Mouse (Mus musculus): ENCODE measurements around the gene Tcaf1.

The Tcaf1 gene

DNA sequence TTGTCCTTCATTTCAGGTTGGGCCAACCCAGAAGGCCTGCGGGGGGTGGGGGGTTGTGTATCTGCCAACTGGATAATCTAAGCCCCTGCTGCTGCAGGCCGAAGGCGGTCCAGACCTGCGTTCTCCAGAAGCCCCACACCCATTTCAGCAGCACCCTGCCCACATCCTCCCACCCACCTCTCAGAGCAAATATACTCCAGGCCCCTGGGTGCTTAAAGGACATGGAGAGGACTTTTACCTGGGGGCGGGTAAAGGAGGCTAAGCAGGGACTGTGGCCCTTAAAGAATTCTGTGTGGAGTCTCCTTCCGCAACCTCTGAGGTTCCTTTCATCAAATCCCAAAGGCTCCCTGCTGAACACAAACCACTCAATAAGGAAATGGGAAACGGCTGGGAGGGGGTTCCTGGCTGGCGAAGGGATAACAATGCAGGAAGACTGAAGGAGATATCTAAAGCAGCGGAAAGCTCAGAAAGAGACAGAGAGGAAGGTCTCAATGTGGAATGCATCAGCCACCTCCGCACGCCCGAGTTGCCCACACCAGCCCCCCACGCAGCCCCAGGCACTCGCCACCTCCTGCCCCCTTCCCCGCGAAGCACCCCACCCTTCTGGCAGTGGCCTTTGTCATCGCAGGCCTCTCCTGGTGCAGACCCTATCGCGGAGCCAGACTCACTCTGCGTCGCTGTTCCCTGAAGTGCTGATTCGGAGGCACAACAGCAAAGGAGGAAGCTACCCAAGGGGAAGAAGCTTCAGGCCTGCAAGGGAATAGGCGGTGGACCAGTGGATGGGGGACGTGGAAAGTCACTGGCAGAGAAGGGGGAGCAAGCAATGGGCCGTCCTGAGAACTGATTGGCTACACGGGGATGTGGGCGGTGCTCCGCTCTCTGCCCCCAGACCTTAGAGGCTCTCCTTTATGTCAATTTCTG is at the start of gene Tcaf1:
Gene Tcaf1, minus strand, starts transcription at position 798 of the 921 bp plus-strand sequence.
- peak; percentile 87 to 89 for DNase-seq

DNA sequence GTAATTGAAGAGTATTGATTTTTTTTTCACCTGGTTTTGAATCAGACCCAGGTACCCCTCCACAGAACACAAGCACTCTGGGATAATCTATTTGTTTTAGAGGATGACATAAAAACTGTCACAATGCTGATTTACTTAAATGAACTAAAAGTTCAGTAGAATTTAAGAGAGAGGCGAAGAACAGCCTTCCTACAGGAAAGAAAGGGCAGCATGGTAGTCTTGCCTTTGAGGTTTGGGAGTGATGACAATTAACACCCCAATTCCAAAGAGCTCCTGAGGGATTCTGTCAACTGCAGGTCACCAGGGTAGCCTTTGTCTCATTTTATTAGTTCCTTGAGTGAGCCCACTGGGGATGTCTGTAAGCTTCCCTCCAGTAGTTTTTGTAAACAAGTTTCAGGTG is 46.2 kb upstream of the Tcaf1 start, which contains the start of gene Olfr38:
Gene Olfr38, plus strand, starts transcription at position 301 of the 400 bp plus-strand sequence.
- DNase-seq = no peak

DNA sequence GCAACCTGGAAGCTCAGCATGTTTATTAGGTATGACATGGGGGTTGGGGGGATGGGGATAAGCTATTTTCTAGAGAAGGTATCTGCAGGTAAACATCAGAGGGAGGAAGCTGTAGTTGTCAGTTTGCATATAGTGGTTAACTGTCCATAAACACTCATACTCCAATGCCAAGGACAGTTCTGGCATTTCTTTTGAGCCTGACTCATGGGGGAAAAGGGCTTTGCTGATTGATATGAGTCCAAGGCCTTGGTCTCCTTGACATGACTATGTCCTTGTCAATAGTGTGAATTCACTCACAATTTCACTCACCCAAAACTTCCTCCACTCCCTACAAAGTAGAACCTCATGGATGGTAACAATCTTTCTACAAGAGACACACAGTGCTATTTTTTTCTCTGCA is 38.0 kb upstream of the Tcaf1 start:
- no peak for DNase-seq

DNA sequence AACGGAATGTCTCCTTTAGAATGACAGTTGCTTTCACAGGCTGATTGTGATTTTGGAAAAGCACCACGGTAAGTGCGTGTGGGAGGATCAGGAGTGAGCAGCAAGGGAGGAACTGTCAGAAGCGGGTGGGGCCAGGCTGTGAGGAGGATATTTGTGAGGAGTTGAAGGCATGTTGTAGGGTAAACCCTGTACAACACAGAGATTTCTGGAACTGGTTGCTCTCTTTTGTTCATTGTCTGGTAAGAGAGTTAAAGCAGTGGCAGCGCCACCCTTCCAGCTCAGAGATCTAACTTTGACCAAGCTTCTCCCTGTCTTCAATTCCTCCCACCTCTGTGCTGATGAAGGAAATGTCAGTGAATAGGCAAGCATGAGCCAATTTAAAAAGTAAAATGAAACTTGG is 32.4 kb upstream of the Tcaf1 start:
- no peak for DNase-seq

DNA sequence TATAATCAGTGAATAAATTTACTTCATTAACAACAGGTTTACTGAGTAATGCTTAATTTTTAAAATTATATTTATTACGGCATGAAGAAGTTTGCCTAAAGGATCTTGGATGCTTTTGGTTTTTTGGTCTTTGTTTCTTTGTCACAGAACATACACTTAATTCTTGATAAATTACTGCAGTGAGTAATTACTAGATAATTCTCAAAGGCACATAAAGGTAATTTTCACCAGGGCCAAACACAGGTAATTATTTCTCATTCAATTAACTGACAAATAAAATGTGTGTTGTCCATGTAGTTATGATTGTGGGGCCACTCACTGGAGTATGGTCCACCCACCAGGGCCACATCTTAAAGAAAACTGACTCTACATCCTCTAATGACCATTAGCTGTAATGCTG is 29.2 kb upstream of the Tcaf1 start, which contains the start of gene Olfr453:
Gene Olfr453, plus strand, starts transcription at position 301 of the 400 bp plus-strand sequence.
- DNase-seq = no peak

DNA sequence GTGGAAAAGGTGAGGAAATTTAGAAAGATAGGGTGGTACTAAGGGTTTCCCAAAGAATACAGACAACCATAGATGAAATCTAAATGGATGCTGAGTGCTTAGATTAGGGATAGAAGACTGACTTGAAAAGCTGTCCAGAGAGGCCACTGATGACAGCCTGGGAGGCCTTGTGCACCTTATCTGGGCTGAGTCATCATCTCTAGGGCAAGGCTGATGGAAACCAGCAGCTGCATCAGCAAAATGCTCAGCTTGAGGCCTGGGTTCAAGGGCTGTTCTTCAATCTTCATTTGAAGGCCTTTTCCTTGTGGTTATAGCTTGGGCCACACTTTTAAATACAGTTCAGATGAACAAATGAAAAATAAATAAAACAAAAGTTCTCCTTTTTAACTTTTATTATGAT is 8.1 kb upstream of the Tcaf1 start:
- no peak for DNase-seq

DNA sequence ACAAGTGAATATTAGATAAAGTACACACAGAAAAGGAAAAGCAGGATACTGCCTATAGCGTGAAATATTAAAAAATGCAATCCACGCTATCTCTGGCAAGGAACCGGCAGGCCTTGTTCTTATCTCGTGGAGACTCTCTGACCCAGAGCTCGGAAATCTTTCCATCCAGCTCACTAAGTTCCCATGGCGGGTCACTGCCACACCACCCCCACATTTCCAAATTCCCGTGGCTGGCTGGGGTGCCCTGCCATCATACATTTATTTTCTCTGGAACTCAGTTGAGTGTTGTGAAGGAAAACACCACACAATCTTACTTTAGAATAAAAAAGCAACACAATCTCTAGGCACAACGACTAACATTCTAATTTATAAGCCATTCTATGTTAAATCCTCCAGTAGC is 4.8 kb upstream of the Tcaf1 start:
- no peak for DNase-seq

DNA sequence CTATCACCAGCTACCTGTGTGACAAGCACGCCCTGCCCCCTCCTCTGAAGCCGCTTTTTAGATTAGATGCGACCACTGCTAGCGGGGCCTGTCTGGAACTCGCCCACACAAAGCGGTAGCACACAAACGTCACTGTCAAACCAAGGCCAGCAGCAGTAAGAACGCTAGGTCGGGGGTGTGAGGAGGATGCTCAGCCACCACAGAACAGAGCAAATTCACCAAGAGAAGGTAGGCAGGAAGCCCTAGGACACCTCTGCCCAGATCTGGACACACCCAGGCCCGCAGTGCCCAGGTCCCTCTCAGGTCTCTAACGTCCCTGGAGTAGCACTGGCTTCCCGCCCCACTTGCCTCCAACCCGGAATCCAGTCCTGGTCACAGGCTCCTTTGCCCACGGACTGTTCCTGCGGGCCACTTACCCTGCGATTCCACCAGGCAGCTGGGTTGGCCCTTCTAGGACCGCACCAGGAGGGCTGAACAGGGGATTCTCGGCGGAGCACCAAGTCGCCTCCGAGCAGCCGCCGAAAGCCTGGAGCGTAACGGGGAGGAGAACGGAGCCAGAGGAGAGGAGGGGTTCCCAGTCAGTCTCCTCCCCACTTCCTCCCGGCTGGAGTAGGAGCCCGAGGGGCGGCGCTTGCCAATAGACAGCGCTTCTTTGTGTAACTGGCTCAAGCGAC is 17.2 kb downstream of the Tcaf1 start:
- peak; percentile 79 to 82 for DNase-seq

DNA sequence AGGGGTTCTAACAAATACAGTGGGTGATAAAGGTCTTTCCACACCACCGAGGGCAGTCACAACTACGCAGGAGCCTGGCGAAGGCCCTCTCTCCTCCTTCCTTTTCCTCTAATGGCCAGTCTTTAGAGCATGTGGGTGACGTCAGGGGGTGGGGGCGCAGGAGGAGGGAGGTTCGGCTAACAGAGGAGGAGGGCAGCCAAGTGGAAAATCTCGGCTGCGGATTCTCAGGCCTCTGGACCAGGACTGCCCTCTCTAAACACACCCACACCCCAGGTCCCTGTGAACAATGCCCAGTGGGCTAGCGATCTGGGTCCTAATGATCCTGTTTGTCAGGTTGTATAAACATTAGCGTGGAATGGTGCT is 17.8 kb downstream of the Tcaf1 start:
- peak; percentile 81 to 84 for DNase-seq

DNA sequence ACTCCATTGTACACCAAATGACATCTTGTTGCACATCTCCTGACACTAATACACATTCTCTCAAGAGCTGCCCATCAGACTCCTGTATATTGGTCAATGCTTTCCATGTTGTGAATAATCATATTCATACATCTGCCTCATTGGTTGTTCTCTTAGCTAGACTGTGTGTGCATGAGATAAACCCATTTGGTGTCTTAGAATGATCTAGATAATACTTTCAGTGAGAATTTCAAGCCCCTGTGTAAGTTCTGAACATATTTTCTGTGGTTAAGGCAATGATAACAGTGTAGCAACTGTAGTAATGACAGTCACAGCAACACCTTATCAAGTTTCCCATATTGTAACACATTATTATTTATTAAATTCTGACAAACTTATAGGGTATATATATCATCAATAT is 20.1 kb downstream of the Tcaf1 start:
- DNase-seq = no peak

DNA sequence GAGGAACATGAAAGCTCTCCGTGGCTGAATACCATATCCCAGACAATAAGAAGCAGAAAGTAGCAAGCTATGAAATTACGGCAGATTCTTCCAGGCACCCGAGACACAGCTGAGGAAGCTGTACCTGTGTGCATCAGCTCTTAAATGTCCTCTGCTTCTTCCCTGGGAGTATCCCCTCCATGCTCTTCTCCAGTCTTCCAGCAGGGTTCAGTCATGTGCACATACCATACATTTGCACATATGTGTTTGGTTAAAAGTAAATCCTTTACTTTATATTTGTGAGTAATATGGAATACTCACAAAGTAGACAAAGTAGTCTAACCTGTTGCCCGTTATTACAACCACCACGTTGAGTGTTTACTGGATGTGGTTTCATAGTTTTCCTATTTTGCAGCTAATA is 22.0 kb downstream of the Tcaf1 start:
- no peak for DNase-seq

DNA sequence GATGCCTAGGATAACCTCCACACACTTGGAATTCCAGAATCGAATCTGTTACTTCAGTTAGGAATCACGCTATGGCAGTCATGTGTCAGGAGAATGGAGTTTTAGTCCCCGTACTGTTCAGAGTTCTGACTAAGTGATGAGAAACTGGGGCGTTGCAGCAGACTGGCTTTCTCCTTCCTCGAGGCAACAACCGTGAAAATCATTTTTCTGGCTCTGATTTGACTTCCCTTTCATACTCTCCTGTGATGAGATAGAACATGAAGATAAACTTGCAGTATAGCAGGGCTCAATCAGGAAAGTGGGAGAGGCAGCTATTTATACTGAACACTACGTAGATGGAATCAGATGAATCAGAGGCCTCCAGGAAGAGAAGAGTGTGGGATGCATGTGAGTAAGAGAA is 29.8 kb downstream of the Tcaf1 start:
- no peak for DNase-seq

DNA sequence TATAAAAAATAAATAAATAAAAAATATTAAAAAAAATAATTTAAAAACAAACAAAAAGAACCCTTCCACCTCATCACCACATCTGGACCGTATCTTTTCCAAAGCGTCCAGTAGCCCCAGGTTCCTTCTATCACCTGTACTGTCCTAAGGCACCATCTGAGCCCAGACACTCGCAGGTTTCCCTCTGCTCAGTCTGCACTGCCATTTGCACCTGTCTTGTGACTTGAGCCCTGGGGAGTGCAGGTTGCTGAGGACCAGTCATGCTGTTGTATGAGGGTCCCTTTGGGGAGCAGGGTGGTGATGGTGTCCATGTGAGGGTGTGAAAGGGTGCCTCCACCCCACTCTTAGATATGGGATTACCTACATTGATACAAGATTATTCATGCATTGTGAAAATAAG is 33.9 kb downstream of the Tcaf1 start:
- DNase-seq = no peak

DNA sequence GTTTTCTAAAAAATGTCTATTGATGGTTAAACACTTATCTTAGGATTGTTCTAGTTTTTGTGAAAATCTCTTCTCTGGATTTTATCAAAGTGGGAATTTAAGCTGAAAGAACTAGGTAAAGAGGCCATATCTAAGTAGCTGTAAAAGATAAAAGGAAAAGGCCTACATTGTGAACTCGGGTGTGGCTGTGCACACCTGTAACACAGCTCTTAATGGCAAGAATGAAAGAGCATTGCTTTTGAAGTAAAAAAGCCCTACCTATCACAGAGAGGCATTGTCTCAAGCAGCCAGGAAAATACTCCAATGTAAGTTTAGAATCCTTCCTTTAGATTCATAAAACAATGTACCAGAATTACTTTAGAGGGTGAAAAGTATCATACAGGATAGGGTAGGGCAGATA is 38.1 kb downstream of the Tcaf1 start:
- DNase-seq = no peak

DNA sequence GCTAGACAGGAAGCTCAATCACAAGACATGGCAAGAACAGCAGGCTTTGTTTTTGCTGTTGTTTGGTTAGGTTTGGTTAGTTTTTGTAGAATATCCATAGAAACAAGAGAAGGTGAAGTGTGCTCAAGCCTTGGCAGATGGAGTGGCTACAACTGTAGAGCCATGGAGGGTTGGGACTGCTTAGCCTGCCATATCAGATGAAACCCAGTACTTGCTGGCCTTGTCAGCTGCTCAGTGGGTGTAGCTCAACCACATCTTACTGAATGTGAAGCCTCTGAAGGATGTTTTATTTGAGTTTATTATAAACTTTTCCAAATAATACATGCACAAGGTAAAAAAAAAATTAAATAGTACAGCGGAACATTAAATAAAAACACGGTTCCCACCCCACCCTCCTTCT is 42.2 kb downstream of the Tcaf1 start:
- DNase-seq = no peak

DNA sequence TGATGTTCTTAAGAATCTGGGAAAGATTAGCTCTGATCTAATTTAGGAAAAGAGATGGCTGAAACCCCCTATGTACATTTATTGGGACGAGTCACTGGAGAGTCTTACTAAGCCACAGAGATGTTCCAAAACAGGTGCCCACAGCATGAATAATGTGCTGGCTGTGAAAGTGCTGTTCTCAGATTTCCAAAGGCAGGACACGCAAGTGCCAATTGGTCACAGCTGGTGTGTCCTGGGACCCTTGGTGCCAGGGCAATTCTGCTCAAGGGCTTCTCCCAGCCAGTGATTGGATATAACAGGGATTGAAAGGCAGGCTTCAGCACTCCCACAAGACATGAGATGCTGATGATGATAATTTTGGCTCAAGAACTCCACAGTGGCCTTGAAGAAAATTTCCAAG is 48.1 kb downstream of the Tcaf1 start:
- DNase-seq = no peak

DNA sequence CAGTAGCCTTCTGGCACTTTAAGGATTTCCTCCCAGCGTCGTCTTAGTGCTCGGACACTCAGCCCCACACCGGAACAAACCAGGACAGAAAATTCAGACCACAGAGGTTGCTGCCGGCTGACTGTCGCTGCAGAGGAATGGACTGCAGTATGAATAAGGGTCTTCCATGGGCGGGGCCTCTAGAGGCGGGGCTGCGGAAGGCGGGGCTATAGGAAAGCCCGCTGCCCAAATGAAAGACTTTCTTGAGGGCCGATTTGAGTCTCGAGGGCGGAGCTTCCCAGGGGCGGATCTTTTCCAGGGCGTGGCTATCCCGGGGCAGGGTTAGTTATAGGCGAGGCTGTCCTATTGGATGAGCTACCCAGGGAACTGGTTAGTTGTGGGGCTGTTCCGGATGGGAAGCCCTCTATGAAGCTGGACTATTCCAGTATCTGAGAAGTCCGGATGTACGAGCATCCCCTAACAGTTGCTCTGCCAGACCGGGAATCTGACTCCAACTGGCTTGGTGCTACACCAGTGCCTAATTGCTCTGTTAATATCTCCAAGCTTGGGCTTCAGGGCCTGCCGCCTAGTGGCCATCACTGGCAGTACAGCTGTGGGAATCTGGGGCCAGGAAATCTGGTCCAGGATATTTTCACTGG is 64.9 kb downstream of the Tcaf1 start, which contains the start of gene Tcaf2:
Gene Tcaf2, minus strand, starts transcription at position 343 of the 638 bp plus-strand sequence.
- DNase-seq = peak; percentile 77 to 85

DNA sequence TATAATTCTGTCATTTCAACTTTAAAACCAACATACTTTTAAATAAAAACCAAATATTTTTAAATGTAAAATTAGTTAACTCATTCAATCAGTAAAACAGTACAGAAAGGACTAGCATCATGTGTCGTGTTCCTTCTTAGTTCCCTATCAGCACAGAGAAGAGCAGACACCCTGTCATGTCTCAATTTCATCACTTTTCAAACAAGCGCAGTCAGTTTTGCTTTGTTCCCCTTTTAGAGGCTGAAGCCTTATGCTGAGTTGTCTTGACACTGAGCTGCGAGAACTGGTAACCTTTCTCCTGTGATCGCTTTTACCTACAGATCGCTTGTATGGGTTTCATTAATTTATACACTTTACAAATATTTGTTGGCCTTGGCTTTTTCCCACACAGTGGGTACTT is 75.5 kb downstream of the Tcaf1 start:
- DNase-seq = no peak

DNA sequence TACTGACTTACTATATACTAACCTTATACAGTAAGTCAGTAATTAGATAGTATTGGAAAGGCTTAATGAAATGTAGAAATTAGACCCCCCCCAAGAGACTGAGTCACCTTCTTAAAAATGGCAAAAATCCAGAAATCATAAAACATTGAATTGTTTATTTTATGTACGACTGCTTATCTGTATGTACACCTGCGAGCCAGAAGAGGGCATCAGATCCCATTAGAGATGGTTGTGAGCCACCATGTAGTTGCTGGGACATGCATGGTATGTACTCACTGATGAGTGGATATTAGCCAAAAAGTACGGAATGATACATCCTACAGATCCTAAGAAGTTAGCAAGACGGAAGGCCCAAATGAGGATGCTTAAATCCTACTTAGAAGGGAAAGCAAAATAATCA is 78.5 kb downstream of the Tcaf1 start:
- DNase-seq = no peak

Measured in cerebellum, postnatal 36 days (tissue).